Mouse (Mus musculus) ES-Bruce4 (cell line): ENCODE data around the gene Nxpe5.

Source experiments
- CTCF ChIP-seq: IDR thresholded peaks from one replicate; pipeline ENCODE4 v1.8.1; 2011; ENCODE audit warnings: low read depth, low read length
- EP300 ChIP-seq: IDR thresholded peaks from 2 replicates; pipeline ENCODE4 v1.6.1; 2011; ENCODE audit warnings: low read depth, low read length; ENCODE audit not compliant: insufficient read depth
- POLR2A ChIP-seq: IDR thresholded peaks from one replicate; pipeline ENCODE4 v1.8.1; 2011; ENCODE audit warnings: low read length; ENCODE audit not compliant: insufficient read depth

DNA sequence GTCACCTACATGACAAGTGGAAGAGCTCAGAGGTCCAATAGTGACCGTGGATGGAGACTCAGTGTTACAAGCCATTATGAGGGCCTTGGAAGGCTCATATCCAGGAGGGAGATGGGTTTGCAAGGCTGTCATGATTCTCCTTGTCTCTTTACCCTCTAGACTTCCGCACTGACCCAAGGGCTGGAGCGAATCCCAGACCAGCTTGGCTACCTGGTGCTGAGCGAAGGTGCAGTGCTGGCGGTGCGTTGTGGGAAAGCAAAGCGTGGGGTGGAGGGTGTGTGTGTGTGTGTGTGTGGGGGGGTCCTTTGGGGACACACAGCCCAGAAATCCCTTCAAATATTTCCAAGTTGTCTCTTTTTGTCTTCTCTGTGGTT is 30.4 kb downstream of the Nxpe5 start:
- no peak for TF ChIP-seq CTCF
- no peak for TF ChIP-seq POLR2A
- TF ChIP-seq EP300: no peak
